Mouse (Mus musculus): ENCODE measurements around the gene Ndufs7. TPM values are rescaled to one million over a fixed set of nuclear protein-coding genes. Genes with fewer than 3 reads are reported as not detected.
A peak's percentile ranks its signal among the peaks of the same experiment; 100 is the strongest.

Ndufs7 gene
- polyA plus RNA-seq, 1 experiment: 647 TPM

DNA sequence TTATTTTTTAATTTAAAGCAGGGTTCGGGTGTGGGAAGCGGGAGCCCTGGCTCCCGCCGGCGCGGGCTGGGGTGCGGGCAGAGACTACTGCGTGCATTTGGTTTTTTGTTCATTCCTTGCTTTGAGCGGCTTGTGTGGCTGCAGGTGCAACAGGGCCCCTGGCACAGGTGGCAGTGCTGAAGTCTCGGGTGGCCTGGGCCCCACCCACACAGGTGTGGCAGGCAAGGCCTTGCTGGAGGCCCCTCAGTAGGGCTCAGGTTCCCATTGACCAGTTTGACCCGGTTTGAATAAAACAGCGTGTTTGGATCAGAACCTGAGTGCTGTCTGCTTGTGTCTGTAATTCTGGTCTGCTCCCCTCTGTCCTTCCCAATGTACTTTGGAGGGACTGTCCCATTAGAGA, 39.2 kb downstream of the Ndufs7 start:
- Histone ChIP-seq H3K27me3 (ENCODE audit: control insufficient read depth, insufficient read depth, low read length) (no peaks in the 10 kb centered on the region), H3K27ac (ENCODE audit: control insufficient read depth, insufficient read depth, low read length) (no peak overlapping the region), H3K36me3 (ENCODE audit: control insufficient read depth, insufficient read depth, low read length) (peaks cover 39% of the 10 kb centered on the region), H3K4me3 (ENCODE audit: control insufficient read depth, insufficient read depth, low read length) (no peak overlapping the region), H3K4me1 (replicated peaks; ENCODE audit: control insufficient read depth, insufficient read depth, low read length) (peaks cover 6% of the 10 kb centered on the region)
- DNase-seq: no peak
- no peak for TF ChIP-seq POLR2A (IDR thresholded peaks at IDR 0.05; ENCODE audit: control insufficient read depth, extremely low read depth, insufficient read depth, low read length, poor library complexity)
- 88% methylated on average over 12 of the region's 12 CpGs for WGBS

DNA sequence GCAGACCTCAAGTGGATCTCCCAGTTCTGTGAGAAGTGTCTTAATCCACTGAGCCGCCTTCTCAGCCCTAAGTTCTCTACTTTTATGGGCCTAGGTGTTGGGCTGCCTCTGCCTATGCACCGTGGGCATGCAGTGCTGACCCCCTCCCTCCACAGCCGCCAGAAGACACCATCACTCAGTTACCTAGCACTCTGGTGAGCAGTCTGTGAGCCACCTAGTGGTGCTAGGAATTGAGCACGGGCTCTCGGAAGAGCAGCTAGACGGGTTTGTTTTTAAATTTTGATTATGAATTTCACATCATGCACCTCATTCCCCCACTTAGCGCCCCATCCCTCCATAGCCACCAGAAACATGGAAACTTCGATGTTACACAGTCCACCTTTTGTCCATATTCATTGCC, 39.7 kb downstream of the Ndufs7 start:
- H3K36me3 ChIP-seq (ENCODE audit: control insufficient read depth, insufficient read depth, low read length): peaks cover 37% of the 10 kb centered on the region
- no peak overlapping the region for H3K4me3 ChIP-seq (ENCODE audit: control insufficient read depth, insufficient read depth, low read length)
- no peak for DNase-seq
- H3K27me3 ChIP-seq (ENCODE audit: control insufficient read depth, insufficient read depth, low read length): no peaks in the 10 kb centered on the region
- peaks cover 12% of the 10 kb centered on the region for H3K4me1 ChIP-seq (replicated peaks; ENCODE audit: control insufficient read depth, insufficient read depth, low read length)
- no peak for TF ChIP-seq POLR2A (IDR thresholded peaks at IDR 0.05; ENCODE audit: control insufficient read depth, extremely low read depth, insufficient read depth, low read length, poor library complexity)
- TF ChIP-seq CTCF (IDR thresholded peaks at IDR 0.05; ENCODE audit: borderline replicate concordance, control insufficient read depth, extremely low read depth, insufficient read depth, low read length, poor library complexity): no peak
- 81% methylated on average over 8 of the region's 8 CpGs for WGBS
- no peak overlapping the region for H3K27ac ChIP-seq (ENCODE audit: control insufficient read depth, insufficient read depth, low read length)

DNA sequence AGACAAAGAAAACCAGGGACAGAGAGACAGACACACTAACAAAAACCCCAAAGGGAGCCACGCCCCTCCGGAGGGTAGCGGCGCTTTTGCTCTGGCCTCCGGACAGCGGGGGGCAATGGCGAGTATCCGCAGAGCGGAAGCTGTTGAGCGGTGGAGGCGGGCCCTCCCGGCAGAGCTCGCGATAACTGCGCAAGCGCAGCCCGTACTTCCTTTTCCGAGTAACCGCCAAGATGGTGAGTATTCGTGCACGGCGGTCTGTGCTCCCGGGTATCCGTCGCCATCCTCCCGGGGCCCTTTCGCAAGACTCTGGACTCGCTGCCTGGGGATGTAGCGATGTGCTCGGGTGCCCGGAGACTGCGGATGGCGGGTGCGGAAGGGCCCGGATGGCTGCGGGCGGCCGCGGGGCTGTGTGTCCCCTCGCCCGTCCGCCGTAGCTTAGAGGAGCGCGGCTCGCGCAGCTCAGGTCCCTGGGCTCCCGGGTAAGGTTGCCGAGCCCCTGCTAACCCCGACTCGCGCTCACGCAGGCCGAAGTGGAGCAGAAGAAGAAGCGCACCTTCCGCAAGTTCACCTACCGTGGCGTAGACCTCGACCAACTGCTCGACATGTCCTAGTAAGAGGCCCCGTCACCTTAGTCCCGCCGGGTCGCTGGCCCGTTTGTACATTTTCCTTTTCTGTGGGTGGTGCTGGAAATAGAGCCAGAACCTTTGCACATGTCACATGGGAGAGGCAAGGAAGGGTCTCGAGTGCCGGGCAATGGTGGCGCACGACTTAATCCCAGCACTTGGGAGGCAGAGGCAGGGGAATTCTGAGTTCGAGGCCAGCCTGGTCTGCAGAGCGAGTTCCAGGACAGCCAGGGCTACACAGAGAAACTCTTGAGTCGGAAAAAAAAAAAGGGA, 43.6 kb downstream of the Ndufs7 start, which contains the start of gene Rps15:
Rps15 (plus strand) TSS at position 203 of the 896 bp plus-strand sequence.
- under 1% methylated on average over 72 of the region's 72 CpGs for WGBS
- Histone ChIP-seq H3K4me1 (replicated peaks; ENCODE audit: control insufficient read depth, insufficient read depth, low read length) (peaks cover 17% of the 10 kb centered on the region), H3K27ac (ENCODE audit: control insufficient read depth, insufficient read depth, low read length) (no peak within 1 kb of the TSS), H3K27me3 (ENCODE audit: control insufficient read depth, insufficient read depth, low read length) (no peaks in the 10 kb centered on the region), H3K4me3 (ENCODE audit: control insufficient read depth, insufficient read depth, low read length) (peak within 1 kb of the TSS; percentile 70), H3K36me3 (ENCODE audit: control insufficient read depth, insufficient read depth, low read length) (peaks cover 22% of the 10 kb centered on the region)
- DNase-seq: peak; percentile 92
- TF ChIP-seq POLR2A (IDR thresholded peaks at IDR 0.05; ENCODE audit: control insufficient read depth, extremely low read depth, insufficient read depth, low read length, poor library complexity) (peak; percentile 92), CTCF (IDR thresholded peaks at IDR 0.05; ENCODE audit: borderline replicate concordance, control insufficient read depth, extremely low read depth, insufficient read depth, low read length, poor library complexity) (peak; percentile 64; the same call in 1 of the 2 replicates)

DNA sequence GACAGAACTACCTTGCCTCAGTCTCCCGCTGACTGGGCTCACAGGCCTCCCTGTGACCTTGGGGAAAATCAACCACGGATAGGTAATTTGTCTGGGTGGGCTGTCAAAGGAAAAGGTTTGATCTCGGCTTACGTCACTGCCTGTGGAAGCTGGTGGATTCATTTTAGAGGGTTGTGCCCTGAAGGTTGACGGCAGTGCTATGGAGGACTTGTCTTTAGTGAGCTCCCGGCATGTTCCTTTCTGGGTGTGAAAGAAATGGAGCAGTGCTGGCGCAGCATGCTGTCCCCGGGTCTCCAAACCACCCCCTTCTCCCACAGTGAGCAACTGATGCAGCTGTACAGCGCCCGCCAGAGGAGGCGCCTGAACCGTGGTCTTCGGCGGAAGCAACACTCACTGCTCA, 44.4 kb downstream of the Ndufs7 start:
- 18% methylated on average over 14 of the region's 14 CpGs for WGBS
- DNase-seq: no peak

DNA sequence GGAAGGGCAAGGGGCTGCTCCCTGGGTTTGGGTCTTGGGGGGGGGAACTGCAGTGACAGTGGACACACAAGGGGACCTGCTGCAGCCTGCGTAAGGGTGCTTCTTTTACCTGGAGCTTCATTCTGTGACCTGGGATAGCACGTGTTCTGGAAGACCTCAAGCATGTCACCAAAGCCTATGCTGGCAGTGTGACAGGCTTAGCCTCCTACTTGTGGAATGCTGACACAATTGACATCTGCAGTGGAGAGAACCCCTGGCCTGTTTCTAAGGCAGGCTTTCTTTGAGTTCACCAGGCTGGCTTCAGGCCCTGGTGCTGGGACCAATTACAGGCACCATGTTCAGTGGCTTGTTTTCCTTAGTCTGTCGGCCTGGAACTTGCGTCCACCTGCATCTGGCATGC, 45.4 kb downstream of the Ndufs7 start:
- H3K4me3 ChIP-seq (ENCODE audit: control insufficient read depth, insufficient read depth, low read length): no peak overlapping the region
- TF ChIP-seq POLR2A (IDR thresholded peaks at IDR 0.05; ENCODE audit: control insufficient read depth, extremely low read depth, insufficient read depth, low read length, poor library complexity) (no peak), CTCF (IDR thresholded peaks at IDR 0.05; ENCODE audit: borderline replicate concordance, control insufficient read depth, extremely low read depth, insufficient read depth, low read length, poor library complexity) (no peak)
- peaks cover 17% of the 10 kb centered on the region for H3K4me1 ChIP-seq (replicated peaks; ENCODE audit: control insufficient read depth, insufficient read depth, low read length)
- H3K27me3 ChIP-seq (ENCODE audit: control insufficient read depth, insufficient read depth, low read length): peaks cover 4% of the 10 kb centered on the region; the same call in 1 of the 2 replicates
- no peak for DNase-seq
- no peak overlapping the region for H3K27ac ChIP-seq (ENCODE audit: control insufficient read depth, insufficient read depth, low read length)
- WGBS: 96% methylated on average over 4 of the region's 4 CpGs
- H3K36me3 ChIP-seq (ENCODE audit: control insufficient read depth, insufficient read depth, low read length): peaks cover 14% of the 10 kb centered on the region

More for the DNA sequence above, 44.4 kb downstream of the Ndufs7 start:
- peaks cover 17% of the 10 kb centered on the region for H3K36me3 ChIP-seq (ENCODE audit: control insufficient read depth, insufficient read depth, low read length)
- peak overlapping the region; percentile 70 for H3K4me3 ChIP-seq (ENCODE audit: control insufficient read depth, insufficient read depth, low read length)
- H3K27me3 ChIP-seq (ENCODE audit: control insufficient read depth, insufficient read depth, low read length): no peaks in the 10 kb centered on the region
- peaks cover 17% of the 10 kb centered on the region for H3K4me1 ChIP-seq (replicated peaks; ENCODE audit: control insufficient read depth, insufficient read depth, low read length)
- TF ChIP-seq POLR2A (IDR thresholded peaks at IDR 0.05; ENCODE audit: control insufficient read depth, extremely low read depth, insufficient read depth, low read length, poor library complexity): no peak
- TF ChIP-seq CTCF (IDR thresholded peaks at IDR 0.05; ENCODE audit: borderline replicate concordance, control insufficient read depth, extremely low read depth, insufficient read depth, low read length, poor library complexity): no peak
- no peak overlapping the region for H3K27ac ChIP-seq (ENCODE audit: control insufficient read depth, insufficient read depth, low read length)

DNA sequence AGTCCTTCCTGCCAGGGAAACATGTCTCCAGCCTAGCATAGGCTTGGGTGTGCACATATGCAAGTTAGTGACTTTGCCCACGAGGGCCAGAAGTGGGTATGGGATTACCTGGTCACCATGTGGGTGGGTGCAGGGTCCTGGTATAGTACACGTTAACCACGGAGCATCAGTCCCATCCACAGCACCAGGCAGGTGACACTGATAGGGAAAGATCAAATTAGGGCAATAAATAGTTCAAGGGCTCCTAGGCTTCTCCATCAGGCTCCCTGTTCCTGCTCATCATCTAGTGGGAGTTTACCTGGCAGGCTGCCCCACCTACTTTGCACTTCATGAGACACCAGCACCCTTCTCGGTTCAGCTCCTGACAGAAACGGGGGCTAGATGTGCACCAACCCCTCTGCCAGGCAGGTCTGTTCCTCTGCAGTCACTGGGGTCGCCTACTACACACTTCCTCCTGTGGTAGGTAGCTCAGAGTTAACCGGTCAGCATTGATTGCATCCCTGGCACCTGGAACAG, 45.9 kb downstream of the Ndufs7 start:
- Histone ChIP-seq H3K27me3 (ENCODE audit: control insufficient read depth, insufficient read depth, low read length) (peaks cover 8% of the 10 kb centered on the region; the same call in 1 of the 2 replicates), H3K27ac (ENCODE audit: control insufficient read depth, insufficient read depth, low read length) (no peak overlapping the region), H3K4me1 (replicated peaks; ENCODE audit: control insufficient read depth, insufficient read depth, low read length) (peaks cover 17% of the 10 kb centered on the region), H3K36me3 (ENCODE audit: control insufficient read depth, insufficient read depth, low read length) (peaks cover 14% of the 10 kb centered on the region), H3K4me3 (ENCODE audit: control insufficient read depth, insufficient read depth, low read length) (no peak overlapping the region)
- WGBS: 79% methylated on average over 7 of the region's 7 CpGs
- no peak for TF ChIP-seq CTCF (IDR thresholded peaks at IDR 0.05; ENCODE audit: borderline replicate concordance, control insufficient read depth, extremely low read depth, insufficient read depth, low read length, poor library complexity)
- TF ChIP-seq POLR2A (IDR thresholded peaks at IDR 0.05; ENCODE audit: control insufficient read depth, extremely low read depth, insufficient read depth, low read length, poor library complexity): no peak
- DNase-seq: no peak

Data from thymus, adult 2 months (tissue).